Mouse (Mus musculus): ENCODE data around the gene Art1.

DNA sequence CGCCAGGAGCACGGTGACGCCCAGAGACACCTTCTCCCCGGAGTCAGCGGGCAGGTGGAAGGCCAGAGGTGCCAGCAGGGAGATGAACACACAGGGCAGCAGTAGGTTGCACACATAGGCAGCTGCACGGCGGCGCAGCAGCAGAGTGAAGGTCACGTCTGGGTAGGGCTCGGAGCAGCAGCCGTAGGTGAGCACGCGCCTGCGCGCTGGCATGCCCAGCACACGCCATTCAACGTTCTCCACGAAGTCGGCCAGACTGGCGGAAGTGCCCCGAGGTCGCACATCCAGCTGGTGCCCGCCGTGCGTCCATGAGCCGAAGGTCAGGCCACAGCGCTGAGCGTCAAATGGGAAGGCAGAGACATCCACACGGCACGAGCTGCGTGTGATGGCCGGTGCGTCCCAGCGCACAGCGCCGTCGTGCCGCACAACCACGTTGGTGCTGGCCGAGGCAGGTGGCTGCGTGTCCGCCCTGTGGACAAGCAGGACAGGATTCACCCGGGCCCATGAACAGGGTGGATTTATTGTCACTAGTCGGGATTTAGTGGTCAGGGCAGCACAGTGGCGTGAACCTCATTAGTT is 11.7 kb downstream of the Art1 start:
- TF ChIP-seq POLR2A (IDR thresholded peaks at IDR 0.05; ENCODE audit: borderline replicate concordance, low read depth, low read length) (no peak), CTCF (IDR thresholded peaks at IDR 0.05; ENCODE audit: low read depth, low read length) (no peak)

Measured in bone marrow macrophage, adult 2 months (primary cell).